8 mouse cellular contexts compared by ENCODE assay signal in genomic region chr8:122699005-122699492, GRCm38 (mm10). TPM values are rescaled to one million over a fixed set of nuclear protein-coding genes. Genes with fewer than 3 reads are reported as not detected.
DNase-seq lines count a peak whose midpoint lies in the region; ATAC-seq and TF ChIP-seq lines count a peak whose summit lies in the region.

Cbfa2t3 (minus strand) TSS chr8:122699109.

- intact Hi-C loops in gastrocnemius, adult 2 months (cut with DNase I), result no loop called here

- TF ChIP-seq CTCF in gastrocnemius, adult 2 months (IDR thresholded peaks at IDR 0.05), result no peak

- ATAC-seq in hindbrain, embryonic 14.5 days (ENCODE audit: low FRiP score), result no peak
- ATAC-seq in limb, embryonic 12.5 days (ENCODE audit: insufficient number of reproducible peaks, insufficient read depth, low FRiP score, low TSS enrichment, low read depth), result no peak
- ATAC-seq in neural tube, embryonic 13.5 days (ENCODE audit: low read depth), result peak; percentile 23; the same call in 1 of the 2 replicates
- no peak for ATAC-seq in CD4-positive, CD25-positive, alpha-beta regulatory T cell, adult 4 months

- H3K27ac ChIP-seq in gastrocnemius, adult 2 months, result peak within 1 kb of the TSS; percentile 57
- H3K27ac ChIP-seq in hindbrain, embryonic 14.5 days, result no peak within 1 kb of the TSS
- H3K27ac ChIP-seq in limb, embryonic 12.5 days, result no peak within 1 kb of the TSS
- H3K27ac ChIP-seq in neural tube, embryonic 13.5 days (replicated peaks), result no peak within 1 kb of the TSS

- H3K4me2 ChIP-seq in hindbrain, embryonic 14.5 days (replicated peaks), result no peak within 1 kb of the TSS
- peak within 1 kb of the TSS; percentile 11; the same call in 1 of the 2 replicates for H3K4me2 ChIP-seq in limb, embryonic 12.5 days
- H3K4me2 ChIP-seq in neural tube, embryonic 13.5 days, result peak within 1 kb of the TSS; percentile 7; the same call in 1 of the 2 replicates

- peak; percentile 43 to 57 for DNase-seq in spleen, adult 18-20 months
- no peak for DNase-seq in spleen, adult 12 weeks (ENCODE audit: low spot score)
- peak; percentile 50 for DNase-seq in gastrocnemius, adult 2 months
- DNase-seq in hindbrain, embryonic 14.5 days (ENCODE audit: low spot score), result no peak
- no peak for DNase-seq in urinary bladder, adult 18-20 months (ENCODE audit: low spot score in 2 of 2)

- H3K4me3 ChIP-seq in gastrocnemius, adult 2 months, result peak within 1 kb of the TSS; percentile 56
- H3K4me3 ChIP-seq in hindbrain, embryonic 14.5 days (replicated peaks; ENCODE audit: low read length), result no peak within 1 kb of the TSS
- no peak within 1 kb of the TSS for H3K4me3 ChIP-seq in limb, embryonic 12.5 days (replicated peaks)
- no peak within 1 kb of the TSS for H3K4me3 ChIP-seq in neural tube, embryonic 13.5 days

- H3K9me3 ChIP-seq in hindbrain, embryonic 14.5 days (ENCODE audit: control insufficient read depth, low read length), result no peaks in the 10 kb centered on the region
- no peaks in the 10 kb centered on the region for H3K9me3 ChIP-seq in limb, embryonic 12.5 days
- no peaks in the 10 kb centered on the region for H3K9me3 ChIP-seq in neural tube, embryonic 13.5 days

- no peaks in the 10 kb centered on the region for H3K27me3 ChIP-seq in hindbrain, embryonic 14.5 days (ENCODE audit: control insufficient read depth, insufficient read depth, low read length)
- H3K27me3 ChIP-seq in limb, embryonic 12.5 days, result 0 out of 2 replicates have a peak, but pooled peaks cover 8% of the 10 kb centered on the region
- no peaks in the 10 kb centered on the region for H3K27me3 ChIP-seq in neural tube, embryonic 13.5 days

- no peaks in the 10 kb centered on the region for H3K4me1 ChIP-seq in hindbrain, embryonic 14.5 days (replicated peaks; ENCODE audit: control insufficient read depth, insufficient read depth, low read length)
- peaks cover 34% of the 10 kb centered on the region for H3K4me1 ChIP-seq in limb, embryonic 12.5 days (replicated peaks)
- peaks cover 15% of the 10 kb centered on the region for H3K4me1 ChIP-seq in neural tube, embryonic 13.5 days (replicated peaks)

- H3K9ac ChIP-seq in hindbrain, embryonic 14.5 days, result no peak within 1 kb of the TSS
- no peak within 1 kb of the TSS for H3K9ac ChIP-seq in limb, embryonic 12.5 days (replicated peaks)
- H3K9ac ChIP-seq in neural tube, embryonic 13.5 days, result no peak within 1 kb of the TSS

- 46% methylated on average over 13 of the region's 13 CpGs for WGBS in hindbrain, embryonic 14.5 days
- WGBS in limb, embryonic 12.5 days, result 41% methylated on average over 13 of the region's 13 CpGs
- WGBS in neural tube, embryonic 13.5 days, result 46% methylated on average over 13 of the region's 13 CpGs

- H3K36me3 ChIP-seq in hindbrain, embryonic 14.5 days (replicated peaks; ENCODE audit: control insufficient read depth, insufficient read depth), result no peaks in the 10 kb centered on the region
- H3K36me3 ChIP-seq in limb, embryonic 12.5 days, result no peaks in the 10 kb centered on the region
- no peaks in the 10 kb centered on the region for H3K36me3 ChIP-seq in neural tube, embryonic 13.5 days

RNA-seq across cellular contexts. Expression of gene Cbfa2t3, which starts in this region (rescaled TPM):
- 10 to 100 TPM; 18.8 to 23.4 TPM for total RNA-seq in gastrocnemius, adult 2 months (2021)
- polyA plus RNA-seq in hindbrain, embryonic 14.5 days (2014; fragmentation: Nextera tagmentation; extraction: Ambion mirVana), result 22.4 and 27.7 TPM in 2 replicates
- polyA plus RNA-seq in limb, embryonic 12.5 days (2016; fragmentation: Nextera tagmentation; extraction: Ambion mirVana), result 2.8 and 3.3 TPM in 2 replicates
- 21.2 and 22.2 TPM in 2 replicates for polyA plus RNA-seq in neural tube, embryonic 13.5 days (2015; fragmentation: Nextera tagmentation; extraction: Ambion mirVana)
- under 1 TPM in 1 of 2 experiments, not detected in 1; 0.25 TPM for polyA plus RNA-seq in CD4-positive, CD25-positive, alpha-beta regulatory T cell, adult 4 months (2017; shearing (Covaris generic))

Comparison
In these comparisons a context has a peak if more than half of its experiments do, and no peak if none do; other contexts are left out.
1. DNase-seq: peak in spleen, adult 18-20 months (2 of 2) and gastrocnemius, adult 2 months (single experiment); none in spleen, adult 12 weeks (single experiment), hindbrain, embryonic 14.5 days (single experiment) and urinary bladder, adult 18-20 months (0 of 2).